Mouse (Mus musculus): ENCODE measurements around the gene Wdr18.

Wdr18 gene

DNA sequence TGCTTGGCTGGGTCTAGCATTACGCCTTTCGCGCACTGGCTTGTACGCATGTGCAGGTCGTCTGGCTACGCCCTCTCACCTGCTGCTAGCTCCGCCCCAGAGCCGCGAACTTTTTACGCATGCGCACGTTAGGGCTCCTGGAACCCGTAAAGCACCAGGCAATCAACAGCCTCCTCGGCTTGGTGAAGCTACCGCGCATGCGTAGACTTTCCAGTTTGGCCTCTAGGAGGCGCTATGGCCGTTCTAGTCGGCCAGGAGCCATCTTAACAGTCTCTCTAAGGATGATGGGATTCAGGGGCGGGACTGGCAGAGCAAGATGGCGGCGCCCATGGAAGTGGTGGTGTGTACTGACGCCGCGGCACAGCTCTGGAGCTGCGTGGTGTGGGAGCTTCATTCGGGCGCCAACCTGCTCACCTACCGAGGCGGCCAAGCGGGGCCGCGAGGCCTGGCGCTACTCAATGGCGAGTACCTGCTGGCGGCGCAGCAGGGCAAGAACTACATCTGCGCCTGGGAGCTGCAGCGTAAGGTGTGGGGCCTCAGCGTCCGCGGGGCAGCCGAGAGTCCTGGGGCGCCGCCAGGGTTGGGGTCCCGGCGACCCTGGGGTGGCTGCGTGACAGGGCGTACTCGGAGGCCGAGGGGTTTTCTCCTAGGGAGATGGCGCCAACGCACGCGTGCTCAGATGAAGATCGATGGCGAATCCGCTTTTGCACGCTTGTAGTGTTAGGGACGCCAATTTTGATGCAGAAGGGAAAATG lies at the start of gene Wdr18:
Gene Wdr18 (plus strand): TSS at position 306 of the 755 bp plus-strand sequence.
- DNase-seq (ENCODE audit: low spot score): peak; percentile 99

DNA sequence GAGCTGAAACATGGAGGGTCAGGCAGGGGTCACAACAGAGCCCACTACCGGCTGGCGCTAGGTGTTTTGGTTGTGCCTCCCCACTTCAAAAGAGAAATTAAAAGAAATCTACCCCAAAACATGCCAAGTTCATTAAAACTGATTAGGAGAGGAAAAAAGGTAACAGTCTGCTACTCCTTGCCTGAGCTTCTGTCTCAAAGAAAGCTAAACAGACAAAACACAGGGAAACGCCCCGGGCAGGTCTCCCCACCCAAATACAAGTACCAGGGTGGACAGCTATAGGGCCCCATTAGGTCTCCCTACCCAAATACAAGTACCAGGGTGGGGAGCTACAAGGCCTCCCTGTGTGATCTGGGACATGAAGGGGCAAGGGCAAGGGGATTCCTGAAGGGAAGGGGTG lies 49.4 kb upstream of the Wdr18 start, which contains the start of gene Gm26602:
Gene Gm26602 (plus strand): TSS at position 301 of the 400 bp plus-strand sequence.
- DNase-seq (ENCODE audit: low spot score): no peak

DNA sequence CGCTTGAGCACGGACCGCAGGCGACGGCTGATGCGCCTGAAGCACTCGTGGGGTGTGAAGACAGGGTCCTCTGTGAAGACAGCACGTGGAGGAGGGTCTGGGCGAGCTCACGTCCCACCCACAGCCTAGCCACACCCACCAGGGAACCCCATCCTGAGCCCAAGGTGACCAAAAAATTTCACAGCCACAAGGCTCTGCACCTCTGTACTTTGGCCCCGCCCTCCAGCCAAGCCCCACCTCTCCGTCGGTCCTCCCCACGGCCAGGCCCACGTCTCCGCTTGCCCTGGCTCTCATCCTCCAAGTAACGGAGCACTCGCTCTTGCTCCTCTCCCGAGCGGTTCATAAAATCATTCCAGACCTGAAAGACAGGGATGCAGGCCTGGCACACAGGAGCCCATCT lies 47.5 kb upstream of the Wdr18 start:
- DNase-seq (ENCODE audit: low spot score): no peak

DNA sequence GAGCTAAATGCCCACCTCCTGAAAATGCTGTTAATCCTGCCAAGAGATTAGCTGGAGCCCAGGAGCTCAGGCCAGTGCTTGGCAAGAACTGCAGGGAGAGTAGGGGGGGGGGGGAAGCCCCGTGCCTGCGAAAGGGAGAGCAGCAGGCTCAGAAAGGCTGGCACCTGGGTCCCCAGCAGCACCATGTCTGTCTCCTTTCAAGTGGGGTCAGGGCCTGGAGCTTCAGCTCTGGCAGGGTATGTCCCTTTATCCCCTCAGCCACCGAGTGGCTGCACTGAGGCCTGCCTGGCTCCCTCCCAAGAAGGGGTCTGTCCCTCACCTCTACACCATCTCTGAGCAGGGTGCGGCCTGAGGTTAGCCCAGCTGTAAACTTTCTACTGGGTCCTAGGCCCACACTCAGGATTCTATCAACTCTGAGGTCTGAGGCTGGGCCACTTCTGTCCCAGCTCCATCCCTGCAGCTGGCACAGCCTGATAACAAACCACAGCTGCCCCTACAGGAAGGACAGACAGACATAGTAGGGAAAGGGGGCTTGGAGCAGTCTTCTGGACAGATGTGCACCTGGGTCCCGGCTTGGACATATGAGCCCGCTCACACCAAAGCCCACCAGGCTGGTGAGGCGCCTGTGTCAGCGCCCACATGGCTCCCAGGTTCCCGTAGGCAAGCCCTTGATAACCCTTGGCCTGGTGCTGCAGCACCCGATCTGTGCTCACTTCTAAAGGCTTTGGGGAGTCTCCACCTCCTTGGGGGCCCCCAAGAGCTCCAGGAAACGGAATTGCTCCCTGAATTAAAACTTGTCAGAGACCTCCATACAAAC lies 45.6 kb upstream of the Wdr18 start:
- no peak for DNase-seq (ENCODE audit: low spot score)

DNA sequence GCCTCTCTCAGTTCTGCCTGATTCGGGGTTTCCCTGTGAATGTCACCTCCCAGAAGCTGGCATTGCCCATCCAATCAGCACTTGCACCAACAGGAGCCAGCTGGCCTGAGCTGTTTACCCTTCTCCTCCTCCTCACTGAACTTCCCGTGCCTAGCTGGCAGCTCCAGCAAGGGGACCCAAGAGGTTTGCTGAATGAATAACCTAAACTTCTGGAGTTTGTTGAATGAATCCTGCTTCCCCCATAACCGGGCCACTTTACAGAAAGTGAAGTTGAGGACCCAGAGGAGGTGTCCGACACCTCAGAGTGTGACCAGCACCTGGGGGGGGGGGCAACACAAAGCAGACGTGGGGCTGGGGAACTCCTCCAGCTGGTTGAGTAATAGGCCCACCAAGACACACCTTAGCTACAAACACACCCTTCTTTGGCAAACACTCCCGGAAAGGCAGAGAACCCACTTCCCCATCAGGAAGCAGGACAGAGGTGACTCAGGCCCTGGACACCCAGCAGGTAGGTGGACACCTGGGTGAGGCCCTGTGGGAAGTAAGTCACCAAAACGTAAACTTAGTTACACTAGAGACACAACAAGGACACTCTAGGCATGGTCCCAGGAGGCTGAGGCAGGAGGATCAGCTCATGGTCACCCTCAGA lies 44.9 kb upstream of the Wdr18 start:
- no peak for DNase-seq (ENCODE audit: low spot score)

DNA sequence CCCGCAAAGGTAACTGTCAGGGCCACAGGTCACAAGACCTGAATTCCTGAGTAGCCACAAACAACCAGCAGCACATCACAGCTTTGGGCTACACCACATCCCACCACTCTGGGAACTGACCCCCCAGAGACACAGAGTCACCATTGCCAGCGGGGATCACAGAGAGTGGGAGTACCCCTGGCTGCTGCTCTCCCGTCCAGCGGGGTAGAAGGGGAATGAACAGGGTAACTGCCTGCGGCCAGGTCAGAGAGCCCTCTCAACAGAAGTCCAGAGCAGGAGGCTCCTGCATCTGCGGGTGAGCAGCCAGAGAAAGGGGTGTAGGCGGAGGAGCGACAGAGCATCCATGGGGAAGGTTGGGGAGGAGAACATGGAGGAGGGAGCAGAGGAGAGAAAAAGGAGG lies 43.9 kb upstream of the Wdr18 start:
- DNase-seq (ENCODE audit: low spot score): no peak

DNA sequence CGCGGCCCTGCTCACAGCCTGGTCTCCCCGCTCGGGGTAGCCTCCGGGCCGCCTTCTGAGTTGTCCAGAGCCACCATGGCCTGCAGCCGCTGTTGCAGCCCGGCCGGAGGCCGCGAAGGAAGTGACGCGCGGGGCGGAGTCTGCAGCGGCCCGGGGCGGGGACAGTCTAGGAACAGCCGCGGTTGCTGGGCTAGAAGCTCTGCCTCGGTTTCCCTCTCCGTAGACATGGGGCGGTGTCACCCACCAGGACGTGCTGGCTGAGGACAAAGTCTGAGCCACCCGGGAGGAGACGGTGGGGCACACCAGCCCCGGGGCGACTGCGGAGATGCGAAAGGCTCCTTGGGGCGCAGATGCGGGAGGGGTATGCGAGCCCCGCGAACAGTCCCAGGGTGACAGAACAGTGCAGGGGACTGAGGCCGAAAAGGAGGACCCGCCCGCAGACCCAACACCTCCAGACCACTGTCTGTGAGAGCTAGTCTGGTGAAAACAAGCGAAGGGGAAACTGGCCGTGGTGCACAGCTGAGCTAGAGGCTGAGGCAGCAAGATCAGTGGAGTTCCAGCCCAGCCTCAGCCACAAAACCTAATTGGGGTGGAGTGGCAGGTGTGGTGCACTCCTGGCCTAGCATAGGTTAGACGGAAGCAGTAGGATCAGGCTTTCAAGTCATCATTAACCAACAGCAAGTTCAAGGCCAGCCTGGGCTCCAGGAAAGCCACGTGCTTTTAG lies 43.0 kb upstream of the Wdr18 start, which contains the start of gene Kiss1r:
Gene Kiss1r (plus strand): TSS at position 164 of the 724 bp plus-strand sequence.
- peak; percentile 68 for DNase-seq (ENCODE audit: low spot score)

DNA sequence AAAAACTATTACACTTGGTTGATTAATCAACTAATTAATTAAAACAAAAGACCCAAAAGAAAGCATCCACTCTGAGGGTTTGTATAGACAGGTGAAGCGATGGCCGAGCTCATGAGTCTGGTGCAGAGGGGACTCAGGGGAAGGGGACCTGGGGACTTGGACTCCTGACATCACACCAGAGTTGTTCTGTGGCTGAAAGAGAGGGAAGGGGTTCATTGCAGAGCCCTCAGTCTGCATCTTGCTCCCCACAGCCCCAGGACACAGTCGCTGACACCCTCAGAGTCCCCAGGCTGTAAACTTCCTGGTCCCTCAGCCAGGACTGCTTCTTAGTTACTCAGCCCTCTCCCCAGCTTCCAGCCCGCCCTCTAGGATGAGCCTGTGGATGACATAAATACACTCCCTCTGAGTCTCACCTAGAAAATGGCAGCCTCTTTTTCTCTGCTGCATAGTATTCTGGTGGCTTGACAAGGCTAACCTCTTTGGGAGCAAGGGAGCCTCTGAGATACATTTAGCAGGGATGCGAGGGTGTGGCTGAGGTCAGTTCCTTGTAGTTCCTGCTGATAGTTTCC lies 42.3 kb upstream of the Wdr18 start:
- DNase-seq (ENCODE audit: low spot score): no peak

DNA sequence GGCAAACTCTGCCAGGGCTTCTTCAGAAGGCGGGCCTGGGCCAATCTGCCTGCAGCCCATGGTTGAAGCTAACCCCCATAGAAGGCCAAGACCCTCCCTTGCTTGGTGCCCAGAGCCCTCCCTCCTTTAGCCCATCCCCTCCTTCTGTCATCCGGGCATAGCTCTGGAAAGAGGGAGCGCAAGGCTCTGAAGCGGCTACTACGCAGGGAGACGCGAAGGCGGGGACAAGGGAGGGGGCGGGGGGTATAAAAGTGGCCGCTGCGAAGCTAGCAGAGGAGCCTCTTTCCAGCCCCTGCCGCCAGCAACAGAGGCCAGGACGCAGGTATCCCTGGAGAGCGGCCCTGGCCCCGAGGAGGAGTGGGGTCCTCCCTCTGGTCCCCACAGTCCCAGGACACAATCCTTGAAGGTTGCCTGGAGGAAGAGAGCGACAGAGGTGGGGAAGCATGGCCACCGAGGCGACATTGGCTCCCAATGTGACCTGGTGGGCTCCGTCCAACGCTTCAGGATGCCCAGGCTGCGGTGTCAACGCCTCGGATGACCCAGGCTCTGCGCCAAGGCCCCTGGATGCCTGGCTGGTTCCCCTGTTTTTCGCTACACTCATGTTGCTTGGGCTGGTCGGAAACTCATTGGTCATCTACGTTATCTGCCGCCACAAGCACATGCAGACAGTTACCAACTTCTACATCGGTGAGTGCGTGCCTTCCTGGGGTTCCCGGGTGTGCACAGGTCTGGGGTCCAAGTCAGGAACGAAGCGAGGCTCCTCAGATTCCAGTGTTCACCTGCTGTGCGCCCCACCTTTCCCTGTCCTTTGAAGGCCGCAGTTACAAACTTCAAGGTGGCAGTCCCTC lies 41.5 kb upstream of the Wdr18 start:
- DNase-seq (ENCODE audit: low spot score): no peak

DNA sequence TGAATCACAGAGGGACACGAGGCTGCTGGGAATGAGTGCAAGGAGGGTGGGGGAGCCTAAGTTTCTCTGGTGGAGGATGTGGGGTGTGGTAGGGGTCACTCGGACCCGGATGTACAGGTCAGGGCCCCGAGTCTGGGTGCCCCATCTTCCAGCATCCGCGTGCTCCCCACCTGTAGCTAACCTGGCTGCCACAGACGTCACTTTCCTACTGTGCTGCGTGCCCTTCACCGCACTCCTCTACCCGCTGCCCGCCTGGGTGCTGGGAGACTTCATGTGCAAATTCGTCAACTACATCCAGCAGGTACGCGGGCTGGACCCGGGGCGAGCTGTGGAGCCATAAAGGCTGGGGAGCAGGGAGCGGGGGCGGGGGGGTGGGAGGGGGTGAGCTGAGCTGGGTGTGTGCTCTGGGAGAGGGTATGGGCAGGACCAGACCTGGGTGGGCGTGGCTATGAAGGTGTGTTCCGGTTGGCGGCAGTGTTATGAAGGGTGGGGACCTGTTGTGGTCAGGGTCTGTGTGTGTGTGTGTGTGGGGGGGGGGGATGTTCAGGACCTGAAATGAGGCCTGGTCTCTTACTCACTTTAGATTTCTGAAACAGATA lies 40.6 kb upstream of the Wdr18 start:
- no peak for DNase-seq (ENCODE audit: low spot score)

DNA sequence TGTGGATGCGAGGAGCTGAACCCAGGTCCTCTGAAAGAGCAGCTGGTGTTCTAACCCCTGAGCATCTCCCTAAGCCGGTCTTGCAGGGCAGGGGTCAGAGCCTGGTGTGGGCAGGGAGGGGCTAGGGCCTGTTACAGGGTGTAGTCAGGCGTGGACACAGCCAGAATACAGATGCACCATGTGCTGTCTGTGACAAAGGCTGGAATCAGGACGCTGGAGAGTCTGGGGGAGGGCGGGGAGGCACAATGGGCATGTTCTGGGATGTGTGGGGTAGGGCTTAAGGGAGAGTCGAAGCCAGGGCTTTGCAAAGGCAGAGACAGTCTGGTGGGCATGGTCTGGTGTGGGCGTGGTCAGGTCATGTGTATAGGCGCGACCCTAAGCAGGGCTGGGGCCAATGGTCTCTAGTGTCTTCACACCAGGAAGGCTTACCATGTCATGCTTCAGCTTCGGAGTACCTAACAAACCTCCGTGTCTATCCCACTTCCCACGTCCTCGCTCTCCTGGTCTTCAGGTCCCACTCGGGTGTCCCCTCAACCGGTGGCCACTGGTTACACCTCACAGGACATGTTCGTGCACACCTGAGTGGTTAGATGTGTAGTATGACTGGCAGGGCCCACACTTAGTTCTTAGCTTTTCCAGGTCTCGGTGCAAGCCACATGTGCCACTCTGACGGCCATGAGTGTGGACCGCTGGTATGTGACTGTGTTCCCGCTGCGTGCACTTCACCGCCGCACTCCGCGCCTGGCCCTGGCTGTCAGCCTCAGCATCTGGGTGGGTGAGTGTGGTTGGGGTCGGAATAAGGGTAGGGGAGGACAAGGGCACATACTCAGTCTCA lies 39.7 kb upstream of the Wdr18 start:
- no peak for DNase-seq (ENCODE audit: low spot score)

DNA sequence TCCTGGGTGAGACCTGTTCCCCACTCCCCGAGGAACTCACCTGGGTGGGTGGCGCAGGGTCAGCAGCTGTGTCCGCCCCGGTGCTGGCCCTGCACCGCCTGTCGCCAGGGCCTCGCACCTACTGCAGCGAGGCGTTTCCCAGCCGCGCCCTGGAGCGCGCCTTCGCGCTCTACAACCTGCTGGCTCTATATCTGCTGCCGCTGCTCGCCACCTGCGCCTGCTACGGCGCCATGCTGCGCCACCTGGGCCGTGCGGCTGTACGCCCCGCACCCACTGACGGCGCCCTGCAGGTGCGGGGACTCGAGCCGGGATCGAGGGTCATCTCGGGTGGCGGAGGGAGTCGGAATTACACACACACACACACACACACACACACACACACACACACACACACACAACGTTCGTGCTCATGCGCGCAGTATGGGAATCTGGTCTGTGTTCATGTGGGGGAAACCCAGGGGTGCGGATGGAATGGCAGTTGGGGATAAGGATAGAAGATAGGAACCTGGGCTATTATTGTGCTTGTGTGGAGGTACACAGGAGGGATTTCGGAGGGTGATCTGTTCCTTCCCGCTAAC lies 38.9 kb upstream of the Wdr18 start, which contains the start of gene R3hdm4:
Gene R3hdm4 (minus strand): TSS at position 251 of the 578 bp plus-strand sequence.
- no peak for DNase-seq (ENCODE audit: low spot score)

DNA sequence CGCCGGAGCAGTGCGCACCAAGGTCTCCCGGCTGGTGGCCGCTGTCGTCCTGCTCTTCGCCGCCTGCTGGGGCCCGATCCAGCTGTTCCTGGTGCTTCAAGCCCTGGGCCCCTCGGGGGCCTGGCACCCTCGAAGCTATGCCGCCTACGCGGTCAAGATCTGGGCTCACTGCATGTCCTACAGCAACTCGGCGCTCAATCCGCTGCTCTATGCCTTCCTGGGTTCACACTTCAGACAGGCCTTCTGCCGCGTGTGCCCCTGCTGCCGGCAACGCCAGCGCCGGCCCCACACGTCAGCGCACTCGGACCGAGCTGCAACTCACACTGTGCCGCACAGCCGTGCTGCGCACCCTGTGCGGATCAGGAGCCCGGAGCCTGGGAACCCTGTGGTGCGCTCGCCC lies 38.4 kb upstream of the Wdr18 start:
- DNase-seq (ENCODE audit: low spot score): no peak

DNA sequence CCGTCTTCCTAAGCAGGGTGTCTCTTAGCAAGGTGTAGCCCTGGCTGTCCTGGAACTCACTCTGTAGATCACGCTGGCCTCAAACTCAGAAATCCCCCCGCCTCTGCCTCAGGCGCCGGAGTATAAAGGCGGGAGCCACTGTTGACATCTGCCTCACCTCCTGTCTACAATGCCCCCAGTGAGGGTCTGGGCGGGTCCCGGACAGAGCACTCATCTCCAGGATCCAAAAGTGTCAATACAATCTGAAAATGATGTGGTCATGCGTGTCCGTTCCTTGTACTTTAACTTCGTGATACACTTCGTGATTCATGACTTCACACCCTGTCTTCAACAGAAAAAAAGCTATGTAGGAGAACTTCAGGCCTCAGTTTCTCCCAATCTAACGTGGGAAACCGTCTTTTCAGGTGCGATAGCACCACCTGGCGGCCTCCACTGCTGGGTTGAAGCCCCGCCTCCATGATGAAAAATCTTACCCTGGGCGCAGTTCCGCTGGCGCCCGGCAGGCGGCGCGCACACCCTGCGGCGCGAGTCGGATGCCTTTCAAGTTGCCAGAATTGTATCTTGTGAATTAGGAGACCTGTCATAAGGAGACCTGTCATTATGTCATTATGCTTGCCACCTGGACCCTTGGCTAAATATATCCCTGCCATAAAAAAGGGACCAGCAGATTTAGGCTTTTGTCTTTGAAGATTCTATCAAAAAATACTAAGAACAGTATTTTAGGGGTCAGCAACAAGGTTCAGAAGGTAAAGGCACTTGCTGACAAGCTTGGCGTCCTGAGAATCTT lies 34.8 kb upstream of the Wdr18 start:
- DNase-seq (ENCODE audit: low spot score): peak; percentile 68

DNA sequence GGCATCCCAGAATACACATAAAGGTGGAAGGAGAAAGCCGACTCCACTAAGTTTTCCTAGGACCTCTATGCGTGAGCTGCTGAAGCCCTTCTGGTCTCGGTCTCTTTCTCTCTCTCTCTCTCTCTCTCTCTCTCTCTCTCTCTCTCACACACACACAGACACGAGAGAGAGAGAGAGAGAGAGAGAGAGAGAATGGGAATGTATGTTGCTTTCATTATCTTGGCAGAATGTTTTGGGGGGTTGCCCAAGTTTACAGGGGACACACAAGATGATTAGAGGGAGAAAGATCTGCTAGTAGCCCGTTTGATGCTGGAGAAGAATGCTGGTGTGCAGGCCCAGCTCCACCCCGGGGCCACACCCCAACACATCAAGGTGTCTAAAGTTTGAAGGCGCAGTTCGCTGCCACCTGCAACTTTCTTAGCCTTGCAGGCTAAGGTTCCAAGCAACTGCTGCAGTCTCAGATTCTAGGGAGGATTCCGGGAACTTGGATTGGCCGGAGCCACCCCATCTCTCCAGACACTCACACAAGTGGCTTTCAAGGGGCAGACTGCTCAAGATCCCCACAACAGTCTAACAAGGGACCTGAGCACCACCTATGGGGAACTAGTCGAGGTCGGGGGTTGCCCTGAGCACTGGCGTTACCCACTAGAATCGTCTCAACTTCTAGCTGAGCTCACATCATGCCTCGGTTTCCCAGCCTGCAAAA lies 34.0 kb upstream of the Wdr18 start:
- no peak for DNase-seq (ENCODE audit: low spot score)

DNA sequence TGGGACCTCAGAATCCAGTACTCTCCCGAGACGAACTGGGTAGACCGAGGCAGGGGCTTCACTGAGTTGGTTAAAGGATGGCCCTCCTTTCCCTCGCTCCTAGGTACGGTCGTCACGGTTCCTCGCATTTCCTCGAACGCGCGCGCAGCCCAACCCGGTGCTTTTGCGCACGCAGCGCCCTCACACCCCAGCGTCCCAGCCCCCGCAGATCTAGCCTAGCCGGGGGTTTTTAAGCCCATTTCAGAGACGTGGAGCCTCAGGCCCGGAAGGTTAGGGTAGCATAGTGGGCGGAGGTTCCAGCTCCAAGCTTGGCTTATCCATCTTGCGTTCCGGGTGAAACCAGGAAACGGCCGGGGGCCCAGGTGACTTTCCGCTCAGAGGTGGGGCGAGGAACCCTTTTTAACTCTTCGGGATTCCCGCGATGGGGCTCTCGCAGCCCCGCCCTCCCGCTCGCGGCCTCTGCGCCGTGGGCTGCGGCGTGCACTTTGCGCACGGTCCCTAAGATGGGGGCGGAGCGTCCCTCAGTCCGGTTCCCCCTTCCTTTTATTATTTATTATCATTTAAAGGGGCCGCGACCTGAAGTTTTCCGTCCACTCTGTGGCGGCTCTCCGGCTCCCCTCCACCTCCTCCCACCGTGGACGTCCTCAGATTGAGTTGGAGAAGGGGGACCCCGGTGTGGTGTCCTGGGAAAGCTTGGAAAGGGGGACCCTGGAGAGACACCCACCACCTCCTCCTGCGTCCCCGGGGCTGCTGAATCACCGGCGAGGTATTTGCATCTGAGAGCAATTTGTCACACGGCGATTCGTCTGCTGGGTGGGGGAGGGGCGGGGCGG lies 33.2 kb upstream of the Wdr18 start, which contains the start of gene Arid3a:
Gene Arid3a (plus strand): TSS at position 553 of the 833 bp plus-strand sequence.
- peak; percentile 54 for DNase-seq (ENCODE audit: low spot score)
